Mouse (Mus musculus) layer of hippocampus, postnatal 14 days (tissue): ENCODE results near the gene Sspo. TPM values are rescaled to one million over a fixed set of nuclear protein-coding genes. Genes with fewer than 3 reads are reported as not detected.
A peak's percentile ranks its signal among the peaks of the same experiment; 100 is the strongest.
"Not testable (repeated sequence)": the region's sequence is repeated elsewhere in the genome, so short reads cannot be mapped to it uniquely, and the experiment has no call there.

Experiments
- DNase-seq, 2 experiments: peaks; one replicate each; pipeline ENCODE4 v3.0.0; 2021 to 2022; ENCODE audit warnings: low spot score in 2 of 2, mixed read lengths in 1 of 2
- total RNA-seq, 2 experiments: library from RNA; stranded (reverse); gene quantifications; 2 replicates each; pipeline ENCODE4 v1.2.3; 2021

Gene Sspo
- total RNA-seq, 2 experiments from 2014 or later: 0.44 to 0.57 TPM

DNA sequence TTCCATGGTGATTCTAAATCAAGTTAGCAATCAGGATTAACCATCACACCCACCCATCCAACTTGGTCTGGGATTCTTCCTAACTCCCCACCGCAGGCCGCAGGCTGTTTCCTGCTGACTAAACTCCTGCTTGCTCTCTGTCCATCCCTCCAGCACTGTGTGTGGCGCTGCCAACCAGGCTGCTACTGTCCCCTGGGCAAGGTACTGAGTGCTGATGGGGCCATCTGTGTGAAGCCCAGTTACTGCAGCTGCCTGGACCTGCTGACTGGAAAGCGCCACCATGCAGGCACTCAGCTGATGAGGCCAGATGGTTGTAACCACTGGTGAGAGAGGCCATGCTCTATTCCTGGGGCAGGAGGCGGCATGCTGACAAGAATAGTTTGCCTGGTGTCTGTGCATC lies 34.5 kb downstream of the Sspo start:
- no peak for DNase-seq

DNA sequence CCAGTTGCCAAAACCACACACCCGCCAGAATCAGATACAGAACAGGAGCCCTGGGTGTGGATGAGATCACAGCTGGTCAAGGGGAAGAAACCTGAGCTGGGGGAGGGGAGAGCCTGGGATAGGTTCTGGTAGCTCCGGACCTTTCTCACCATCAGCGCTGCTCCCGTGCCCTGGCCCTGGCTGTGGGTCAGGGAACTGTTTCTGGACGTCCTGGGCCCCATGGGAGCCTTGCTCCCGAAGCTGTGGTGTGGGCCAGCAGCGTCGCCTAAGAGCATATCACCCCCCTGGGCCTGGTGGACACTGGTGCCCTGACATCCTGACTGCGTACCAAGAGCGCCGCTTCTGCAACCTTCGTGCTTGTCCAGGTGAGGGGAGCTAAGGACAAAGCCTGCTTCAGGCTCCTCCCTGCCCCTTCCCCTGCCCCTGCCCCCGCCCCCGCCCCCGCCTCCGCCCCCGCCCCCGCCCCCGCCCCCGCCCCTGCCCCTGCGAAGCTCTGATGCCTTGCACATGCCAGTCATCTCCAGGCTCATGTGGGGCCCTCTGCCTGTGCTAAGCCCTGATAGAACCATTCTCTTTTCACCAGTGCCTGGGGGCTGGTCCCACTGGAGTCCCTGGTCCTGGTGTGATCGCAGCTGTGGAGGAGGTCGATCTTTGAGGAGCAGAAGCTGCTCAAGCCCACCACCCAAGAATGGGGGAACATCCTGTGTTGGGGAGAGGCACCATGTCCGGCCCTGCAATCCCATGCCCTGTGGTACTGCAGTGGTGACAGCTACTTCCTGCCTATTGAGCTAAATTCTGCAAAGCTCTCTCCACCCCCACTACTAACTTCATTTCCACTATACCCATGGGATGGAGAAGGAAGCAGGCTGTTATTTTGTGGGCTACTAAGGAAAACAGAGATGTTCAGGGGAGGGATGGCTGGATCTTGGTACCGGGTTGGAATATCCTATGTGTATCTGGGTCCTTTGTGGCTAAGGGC lies 40.0 kb downstream of the Sspo start:
- DNase-seq: no peak

GRCm38 (mm10) chr6:48489741-48490140 lies 41.7 kb downstream of the Sspo start:
- no peak for DNase-seq

- DNase-seq: no peak
These were observed 43.3 kb downstream of the Sspo start for GRCm38 (mm10) chr6:48491361-48491760.

DNA sequence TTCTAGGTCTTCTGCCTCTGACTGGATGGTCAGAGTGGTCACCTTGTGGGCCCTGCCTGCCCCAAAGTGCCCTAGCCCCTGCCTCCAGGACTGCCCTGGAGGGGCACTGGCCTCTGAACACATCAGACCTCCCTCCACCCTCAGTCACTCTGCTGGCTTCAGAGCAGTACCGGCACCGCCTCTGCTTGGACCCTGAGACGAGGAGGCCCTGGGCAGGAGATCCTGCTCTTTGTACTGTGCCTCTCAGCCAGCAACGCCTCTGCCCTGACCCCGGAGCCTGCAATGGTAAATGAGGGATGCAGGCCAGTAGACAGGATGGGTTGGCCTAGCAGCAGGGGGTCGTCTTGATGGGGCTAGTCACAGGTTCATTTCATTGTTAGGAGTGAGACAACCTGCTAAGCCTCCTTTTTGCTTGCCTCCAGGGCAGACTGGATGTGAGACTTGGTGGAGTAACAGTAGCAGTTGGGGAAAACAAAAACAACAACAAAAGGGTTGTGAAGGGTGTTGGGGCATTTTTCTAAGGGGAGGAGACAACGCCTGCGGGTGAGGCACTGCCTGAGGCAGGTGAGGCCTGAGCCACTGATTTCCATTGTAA lies 45.2 kb downstream of the Sspo start:
- no peak for DNase-seq

- DNase-seq: no peak
These were observed 49.5 kb downstream of the Sspo start for GRCm38 (mm10) chr6:48497521-48497920.

- no peak for DNase-seq
These were observed 55.8 kb downstream of the Sspo start for GRCm38 (mm10) chr6:48503847-48504240.

DNA sequence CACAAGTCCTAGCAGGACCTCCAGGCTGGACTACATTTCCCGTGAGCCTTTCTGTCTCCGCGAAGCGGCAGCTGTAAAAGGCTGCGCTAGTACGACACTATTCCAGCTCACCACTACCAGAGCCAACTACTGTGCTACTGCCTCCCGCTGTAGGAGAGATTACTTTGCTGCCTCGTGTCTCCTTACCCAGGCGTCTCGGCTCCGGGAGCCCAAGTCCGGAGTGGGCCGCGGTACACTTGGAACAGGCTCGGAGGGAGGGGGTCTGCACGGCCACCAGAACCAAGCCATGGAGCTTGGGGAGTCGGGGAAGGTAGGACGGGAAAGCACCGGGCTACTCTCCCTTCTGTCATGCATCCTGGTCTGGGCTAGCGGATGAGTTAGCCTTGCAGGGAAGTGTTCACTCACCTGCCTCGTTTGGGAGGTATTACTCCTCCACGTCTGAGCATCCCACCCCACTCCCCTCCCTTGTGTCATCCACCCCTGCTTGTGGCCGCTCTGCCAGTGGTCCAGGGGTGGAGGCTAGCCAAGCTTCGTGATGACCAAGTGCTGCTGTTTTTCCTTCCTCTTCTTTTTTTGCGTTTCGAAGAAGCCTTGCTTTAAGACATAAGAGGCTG lies 56.3 kb downstream of the Sspo start:
- peak; percentile 65 to 79 for DNase-seq

DNA sequence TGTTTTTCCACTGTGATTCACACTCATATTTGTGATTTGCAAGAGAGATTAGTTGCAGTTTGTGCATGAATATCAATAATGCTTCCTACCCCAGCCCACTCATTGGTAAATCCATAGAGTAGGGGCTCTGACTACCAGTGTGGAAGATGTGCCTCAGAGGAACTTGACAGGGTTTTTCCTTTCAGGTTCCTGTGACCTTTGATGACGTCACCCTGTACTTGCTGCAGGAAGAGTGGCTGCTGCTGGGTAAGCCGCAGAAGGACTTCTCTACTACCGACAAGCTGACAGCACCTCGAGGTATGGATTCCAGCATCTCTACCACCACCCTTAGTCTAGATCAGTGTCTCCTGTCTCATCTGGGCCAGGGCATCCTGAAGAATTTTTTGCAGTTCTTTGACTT lies 60.1 kb downstream of the Sspo start:
- DNase-seq: no peak

DNA sequence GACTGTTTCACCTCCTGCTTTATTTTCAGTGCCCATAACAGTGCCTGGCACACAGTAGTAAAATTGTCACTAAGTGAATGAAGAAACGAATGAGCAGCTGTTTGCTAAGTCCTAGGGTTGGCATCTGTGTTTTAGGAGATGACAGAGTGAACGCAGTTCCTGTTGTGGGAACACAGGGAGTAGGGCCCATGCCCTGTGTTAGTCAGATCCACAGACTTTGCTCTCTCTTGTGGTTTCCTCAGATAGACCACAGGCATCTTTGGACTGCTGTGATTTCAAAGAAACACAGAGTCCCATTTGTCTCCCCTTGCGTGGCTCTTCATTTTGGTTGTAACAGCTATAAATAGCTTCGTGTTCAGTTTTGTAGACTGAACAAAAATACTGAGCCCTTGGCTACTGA lies 62.4 kb downstream of the Sspo start:
- DNase-seq: no peak

DNA sequence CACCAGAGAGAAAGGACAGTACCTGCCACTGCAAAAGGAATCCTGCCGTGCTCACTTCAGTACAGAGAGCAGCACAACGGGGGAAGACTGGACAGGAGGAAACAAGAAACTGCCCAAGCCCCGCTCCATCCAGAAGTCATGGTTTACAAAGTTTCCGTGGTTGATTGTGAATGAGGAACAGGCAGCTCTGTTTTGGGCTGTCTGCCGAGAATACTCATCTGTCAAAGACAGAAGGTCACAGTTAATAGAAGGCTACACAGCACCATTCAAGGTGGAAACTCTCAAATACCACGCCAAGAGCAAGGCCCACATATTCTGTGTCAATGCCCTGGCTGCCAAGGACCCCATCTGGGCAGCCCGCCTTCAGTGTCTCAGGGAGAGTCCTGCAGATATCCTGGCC lies 63.8 kb downstream of the Sspo start:
- no peak for DNase-seq

DNA sequence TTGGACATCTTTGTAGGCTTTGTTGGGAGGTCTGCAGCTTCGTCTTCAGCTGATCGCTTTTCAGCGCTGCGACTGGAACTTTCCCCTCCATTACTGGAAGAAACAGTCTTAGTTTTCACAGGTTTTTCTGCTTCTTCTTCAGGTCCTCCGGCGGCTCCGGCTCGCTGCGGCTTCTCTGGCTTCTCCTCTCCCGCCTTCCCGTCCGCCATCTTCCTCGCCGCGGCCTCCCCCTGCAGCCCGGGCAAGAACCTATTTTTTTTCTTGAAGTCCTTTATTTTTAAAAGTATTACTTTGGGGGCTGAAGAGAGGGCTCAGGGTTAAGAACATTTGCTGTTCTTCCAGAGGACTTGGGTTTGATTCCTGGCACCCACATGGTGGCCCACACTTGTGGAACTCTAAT lies 76.9 kb downstream of the Sspo start:
- not testable (repeated sequence) for DNase-seq

- no peak for DNase-seq
These were observed 79.9 kb downstream of the Sspo start for GRCm38 (mm10) chr6:48527901-48528300.

DNA sequence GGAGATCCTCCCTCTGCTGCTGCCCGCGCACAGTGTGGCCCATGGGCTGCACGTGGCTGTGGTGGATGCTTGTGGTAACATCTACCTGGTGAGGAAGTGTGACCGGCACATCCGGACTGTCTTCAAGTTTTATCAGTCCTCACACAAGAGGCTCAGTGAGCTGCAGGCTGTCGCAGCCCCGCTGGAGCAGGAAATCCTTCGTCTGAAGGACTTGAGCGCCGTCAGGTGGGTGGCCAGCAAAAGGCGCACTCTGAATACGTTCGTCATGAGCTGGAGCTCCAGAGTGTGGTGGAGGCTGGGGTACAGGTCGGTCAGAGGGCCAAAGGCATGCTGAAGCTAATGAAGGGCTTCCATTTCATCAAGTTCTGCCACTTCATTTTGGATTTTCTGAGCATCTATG lies 81.2 kb downstream of the Sspo start:
- DNase-seq: no peak

GRCm38 (mm10) chr6:48529871-48530440 lies 81.9 kb downstream of the Sspo start:
- DNase-seq: no peak

DNA sequence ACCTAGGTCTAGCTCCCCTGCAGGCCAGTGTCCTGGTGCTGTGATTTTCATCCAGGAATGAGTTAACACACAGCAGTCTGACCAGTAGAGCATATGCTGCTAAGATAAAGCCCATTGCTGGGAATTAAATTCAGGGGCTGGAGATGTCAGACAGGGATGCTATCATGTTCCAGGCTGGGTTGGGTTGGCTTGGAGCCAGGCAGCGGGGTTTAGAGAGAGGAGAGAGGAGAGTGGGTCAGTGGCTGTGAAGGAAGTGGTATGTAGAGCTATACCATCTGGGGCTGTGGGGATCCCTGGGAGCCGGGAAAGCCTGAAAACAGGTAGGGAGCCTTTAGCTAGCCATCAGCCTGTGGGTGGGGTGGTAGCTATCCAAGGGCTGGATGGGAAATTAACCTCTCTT lies 82.8 kb downstream of the Sspo start:
- DNase-seq: no peak

GRCm38 (mm10) chr6:48533475-48533874 lies 85.4 kb downstream of the Sspo start:
- DNase-seq: no peak

- no peak for DNase-seq
These were observed 86.9 kb downstream of the Sspo start for GRCm38 (mm10) chr6:48534913-48535312.

- DNase-seq: no peak
These were observed 88.1 kb downstream of the Sspo start for GRCm38 (mm10) chr6:48536091-48536490.

- peak; percentile 93 for DNase-seq
These were observed 89.3 kb downstream of the Sspo start, which contains the start of gene Atp6v0e2 for GRCm38 (mm10) chr6:48537105-48537954. Gene Atp6v0e2, plus strand, starts transcription at chr6:48537615.
